Mouse (Mus musculus) telencephalon, adult 2 months (tissue): ENCODE measurements around the gene 4933402N22Rik.
"Not testable (repeated sequence)": the region's sequence is repeated elsewhere in the genome, so short reads cannot be mapped to it uniquely, and the experiment has no call there.

Experiments
- DNase-seq: peaks from one replicate; pipeline ENCODE4 v3.0.0-alpha.2; 2011; ENCODE audit warnings: low read depth, low spot score

4933402N22Rik gene

DNA sequence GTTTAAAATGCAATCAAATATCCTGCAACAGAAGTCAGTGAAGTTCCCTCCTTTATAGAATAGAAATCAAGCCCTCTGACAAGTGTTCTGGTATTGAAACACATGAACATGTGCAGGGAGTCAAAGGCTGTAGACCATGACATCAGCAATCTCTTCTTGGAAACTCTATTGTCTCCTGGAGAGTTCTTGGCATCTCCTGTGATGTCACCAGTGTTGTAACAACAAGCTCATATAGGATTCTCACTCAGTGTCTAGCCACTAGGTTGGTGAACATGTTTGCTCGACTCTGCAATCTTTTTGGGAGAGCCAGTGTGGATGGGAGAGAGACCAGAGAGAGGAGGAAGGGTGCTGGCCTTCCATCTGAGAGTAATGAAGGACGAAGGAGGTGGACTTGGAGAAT, at the start of gene 4933402N22Rik:
TSS of gene 4933402N22Rik (plus strand) at position 301 of the 400 bp plus-strand sequence.
- not testable (repeated sequence) for DNase-seq

GRCm38 (mm10) chr5:11923790-11924189, 5.9 kb downstream of the 4933402N22Rik start:
- not testable (repeated sequence) for DNase-seq
